Mouse (Mus musculus) layer of hippocampus, adult 2 months (tissue): Measurements from ENCODE around the gene Homer2. TPM values are rescaled to one million over a fixed set of nuclear protein-coding genes. Genes with fewer than 3 reads are reported as not detected.

Source experiments
- DNase-seq, 2 experiments: peaks; one replicate each; pipeline ENCODE4 v3.0.0; 2022; ENCODE audit warnings: low spot score in 2 of 2
- H3K27ac ChIP-seq: fragments of 200-600 bp; 2 replicates; pipeline ENCODE4 v1.8.1; 2022
- H3K4me3 ChIP-seq: fragments of 200-600 bp; 2 replicates; pipeline ENCODE4 v1.8.1; 2022; ENCODE audit warnings: mild to moderate bottlenecking
- CTCF ChIP-seq: fragments of 200-600 bp; conservative IDR thresholded peaks from 2 replicates; pipeline ENCODE4 v1.8.1; 2022; ENCODE audit warnings: antibody characterized with exemption, mild to moderate bottlenecking, moderate library complexity
- total RNA-seq, 2 experiments: library from RNA; stranded (reverse); gene quantifications; 2 replicates each; pipeline ENCODE4 v1.2.3; 2021

The Homer2 gene
- total RNA-seq, 2 experiments from 2014 or later, result 90.4 to 92.1 TPM

GRCm38 (mm10) chr7:81691067-81691466 lies 16.3 kb downstream of the Homer2 start:
- H3K4me3 ChIP-seq, result no peak overlapping the region
- TF ChIP-seq CTCF, result no peak
- no peak for DNase-seq
- H3K27ac ChIP-seq, result no peak overlapping the region

- no peak for DNase-seq
- Histone ChIP-seq H3K27ac (peak overlapping the region; percentile 28; the same call in 1 of the 2 replicates), H3K4me3 (no peak overlapping the region)
- TF ChIP-seq CTCF, result no peak
These were observed 18.1 kb downstream of the Homer2 start for GRCm38 (mm10) chr7:81689116-81689681.

GRCm38 (mm10) chr7:81688378-81688777 lies 18.9 kb downstream of the Homer2 start:
- no peak for DNase-seq
- TF ChIP-seq CTCF, result no peak

GRCm38 (mm10) chr7:81687684-81688316 lies 19.5 kb downstream of the Homer2 start:
- no peak for TF ChIP-seq CTCF
- no peak for DNase-seq
- no peak overlapping the region for H3K4me3 ChIP-seq
- H3K27ac ChIP-seq, result peak overlapping the region; percentile 5; the same call in 1 of the 2 replicates

More at GRCm38 (mm10) chr7:81688378-81688777, 18.9 kb downstream of the Homer2 start:
- Histone ChIP-seq H3K4me3 (no peak overlapping the region), H3K27ac (peak overlapping the region; percentile 5; the same call in 1 of the 2 replicates)

GRCm38 (mm10) chr7:81685375-81685774 lies 22.0 kb downstream of the Homer2 start:
- no peak overlapping the region for H3K4me3 ChIP-seq
- TF ChIP-seq CTCF, result no peak
- DNase-seq, result peak in 1 of 2 experiments; percentile 29
- H3K27ac ChIP-seq, result peak overlapping the region; percentile 77

- no peak for DNase-seq
- TF ChIP-seq CTCF, result no peak
- Histone ChIP-seq H3K4me3 (no peak overlapping the region), H3K27ac (no peak overlapping the region)
These were observed 23.4 kb downstream of the Homer2 start for GRCm38 (mm10) chr7:81683779-81684422.

- no peak for DNase-seq
- no peak overlapping the region for H3K4me3 ChIP-seq
- H3K27ac ChIP-seq, result no peak overlapping the region
- TF ChIP-seq CTCF, result no peak
These were observed 25.9 kb downstream of the Homer2 start for GRCm38 (mm10) chr7:81681386-81681785.

- no peak for TF ChIP-seq CTCF
- Histone ChIP-seq H3K4me3 (peak overlapping the region; percentile 10), H3K27ac (no peak overlapping the region)
- no peak for DNase-seq
These were observed 33.8 kb downstream of the Homer2 start for GRCm38 (mm10) chr7:81673359-81674013.

GRCm38 (mm10) chr7:81672735-81673291 lies 34.5 kb downstream of the Homer2 start:
- DNase-seq, result no peak
- no peak overlapping the region for H3K27ac ChIP-seq
- TF ChIP-seq CTCF, result no peak
- peak overlapping the region; percentile 10; the same call in 1 of the 2 replicates for H3K4me3 ChIP-seq

- Histone ChIP-seq H3K4me3 (no peak overlapping the region), H3K27ac (no peak overlapping the region)
- DNase-seq, result no peak
- no peak for TF ChIP-seq CTCF
These were observed 40.2 kb downstream of the Homer2 start for GRCm38 (mm10) chr7:81667156-81667555.

- Histone ChIP-seq H3K4me3 (no peak overlapping the region), H3K27ac (no peak overlapping the region)
- no peak for TF ChIP-seq CTCF
- DNase-seq, result no peak
These were observed 40.7 kb downstream of the Homer2 start for GRCm38 (mm10) chr7:81666585-81666984.

- Histone ChIP-seq H3K27ac (no peak overlapping the region), H3K4me3 (no peak overlapping the region)
- no peak for TF ChIP-seq CTCF
- no peak for DNase-seq
These were observed 44.3 kb downstream of the Homer2 start for GRCm38 (mm10) chr7:81663057-81663456.

GRCm38 (mm10) chr7:81657631-81658347 lies 49.5 kb downstream of the Homer2 start:
- TF ChIP-seq CTCF, result no peak
- Histone ChIP-seq H3K27ac (peak overlapping the region; percentile 64), H3K4me3 (no peak overlapping the region)
- DNase-seq, result peak; percentile 30 to 32
